Mouse (Mus musculus): ENCODE data around the gene F3.

GRCm38 (mm10) chr3:121700364-121700952 is 22.9 kb upstream of the F3 start:
- TF ChIP-seq MYOG (IDR thresholded peaks at IDR 0.05; ENCODE audit: control insufficient read depth, extremely low read depth, insufficient read length) (no peak), USF1 (IDR thresholded peaks at IDR 0.05; ENCODE audit: low read depth) (no peak), CTCF (IDR thresholded peaks at IDR 0.05; ENCODE audit: control insufficient read depth, insufficient read depth, insufficient read length) (no peak), CEBPB (IDR thresholded peaks at IDR 0.05; ENCODE audit: low read depth) (no peak)
